Mouse (Mus musculus): Measurements from ENCODE around the gene Zfp609.
A peak's percentile ranks its signal among the peaks of the same experiment; 100 is the strongest.

Gene Zfp609

DNA sequence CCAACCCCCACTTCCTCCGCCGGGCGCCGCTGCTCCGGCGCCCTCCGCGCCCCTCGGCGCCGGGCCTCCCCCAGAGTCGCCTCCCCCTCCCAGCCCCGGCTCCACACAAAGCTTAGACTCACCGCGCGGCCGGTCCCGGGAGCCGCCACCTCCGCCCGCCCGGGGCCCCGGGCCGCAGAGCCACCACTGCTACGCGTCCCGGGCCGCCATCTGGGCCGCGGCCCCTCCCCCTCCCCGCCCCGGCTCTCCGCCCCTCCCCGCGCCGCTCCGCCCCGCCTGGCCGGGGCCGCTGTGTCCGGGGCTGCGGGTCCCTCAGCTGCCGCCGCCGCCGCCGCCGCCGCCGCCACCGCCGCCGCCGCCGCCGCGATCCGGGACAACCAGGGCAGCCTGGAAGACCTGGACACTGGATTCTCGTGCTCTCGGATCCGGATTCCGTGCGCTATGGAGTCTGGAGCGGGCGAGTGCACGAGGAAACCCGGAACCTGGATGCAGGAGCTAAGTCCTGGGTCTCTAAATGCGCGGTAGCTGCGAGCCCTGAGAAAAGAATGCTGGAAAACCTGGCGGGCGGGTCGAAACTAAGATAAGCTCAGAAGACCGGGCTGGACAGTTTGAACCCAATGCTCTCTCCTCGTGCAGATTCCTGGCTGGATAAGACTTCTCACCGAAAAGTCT, at the start of gene Zfp609:
Gene Zfp609, minus strand, starts transcription at position 221 of the 672 bp plus-strand sequence.
- DNase-seq, result peak; percentile 97

- DNase-seq, result no peak
Observed at GRCm38 (mm10) chr9:65859656-65860055, 32.3 kb upstream of the Zfp609 start.

GRCm38 (mm10) chr9:65850203-65850602, 22.8 kb upstream of the Zfp609 start:
- DNase-seq, result no peak

DNA sequence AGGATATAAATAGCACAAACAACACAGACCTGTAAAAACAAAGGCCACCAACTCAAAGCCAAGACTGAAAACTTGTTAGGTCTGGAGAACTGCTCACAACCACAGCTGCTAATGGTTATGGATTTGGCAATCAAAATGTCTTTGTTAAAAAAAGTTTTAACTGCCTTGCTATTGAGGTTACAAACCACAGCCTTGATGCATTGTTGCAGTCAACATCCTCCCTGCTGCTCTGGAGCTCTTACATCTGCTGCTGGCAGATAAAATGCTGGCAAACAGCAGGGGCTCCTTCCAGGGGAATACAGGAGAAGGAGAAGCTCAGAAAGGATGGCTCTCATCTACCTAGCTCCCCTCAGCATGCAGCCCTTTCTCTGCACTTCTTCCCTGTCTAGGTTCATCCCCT, 20.8 kb upstream of the Zfp609 start:
- peak; percentile 33 for DNase-seq

DNA sequence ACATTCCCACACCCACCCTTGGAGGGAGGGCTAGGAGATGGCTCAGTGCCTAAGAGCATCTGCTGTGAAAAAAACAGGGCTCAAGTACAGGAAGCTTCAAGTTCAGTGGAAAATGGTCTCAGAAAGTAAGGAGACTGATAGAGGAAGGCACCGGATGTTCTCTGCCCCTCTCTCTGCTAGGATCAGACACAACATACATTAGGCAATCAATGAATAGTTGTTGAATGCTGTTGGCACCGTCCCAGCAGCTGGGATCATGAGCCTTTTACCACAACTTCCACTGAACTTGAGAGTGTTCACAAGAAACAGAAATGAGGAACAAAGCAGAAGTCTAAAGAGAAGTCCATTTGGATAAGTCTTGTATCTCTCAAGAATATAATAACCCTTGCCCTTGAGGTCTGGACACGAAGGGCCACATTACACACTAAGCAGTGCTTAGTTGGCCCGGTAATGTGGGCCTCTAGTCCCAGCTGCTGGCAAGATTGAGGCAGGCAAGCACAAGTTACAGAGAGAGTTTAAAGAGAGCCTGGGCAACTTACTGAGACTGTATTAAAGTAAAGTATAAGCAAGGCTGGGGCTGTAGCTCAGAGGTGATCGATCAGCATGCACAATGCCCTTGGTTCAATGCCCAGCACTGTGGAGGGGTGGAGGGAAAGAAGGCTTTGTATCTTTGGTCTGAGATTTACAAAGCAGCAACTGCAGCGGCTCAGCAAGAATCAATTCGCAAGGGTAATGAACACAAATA, 17.2 kb upstream of the Zfp609 start:
- peak; percentile 28 for DNase-seq

GRCm38 (mm10) chr9:65839841-65840240, 12.5 kb upstream of the Zfp609 start:
- no peak for DNase-seq

- DNase-seq, result no peak
Observed at GRCm38 (mm10) chr9:65836916-65837315, 9.6 kb upstream of the Zfp609 start.

DNA sequence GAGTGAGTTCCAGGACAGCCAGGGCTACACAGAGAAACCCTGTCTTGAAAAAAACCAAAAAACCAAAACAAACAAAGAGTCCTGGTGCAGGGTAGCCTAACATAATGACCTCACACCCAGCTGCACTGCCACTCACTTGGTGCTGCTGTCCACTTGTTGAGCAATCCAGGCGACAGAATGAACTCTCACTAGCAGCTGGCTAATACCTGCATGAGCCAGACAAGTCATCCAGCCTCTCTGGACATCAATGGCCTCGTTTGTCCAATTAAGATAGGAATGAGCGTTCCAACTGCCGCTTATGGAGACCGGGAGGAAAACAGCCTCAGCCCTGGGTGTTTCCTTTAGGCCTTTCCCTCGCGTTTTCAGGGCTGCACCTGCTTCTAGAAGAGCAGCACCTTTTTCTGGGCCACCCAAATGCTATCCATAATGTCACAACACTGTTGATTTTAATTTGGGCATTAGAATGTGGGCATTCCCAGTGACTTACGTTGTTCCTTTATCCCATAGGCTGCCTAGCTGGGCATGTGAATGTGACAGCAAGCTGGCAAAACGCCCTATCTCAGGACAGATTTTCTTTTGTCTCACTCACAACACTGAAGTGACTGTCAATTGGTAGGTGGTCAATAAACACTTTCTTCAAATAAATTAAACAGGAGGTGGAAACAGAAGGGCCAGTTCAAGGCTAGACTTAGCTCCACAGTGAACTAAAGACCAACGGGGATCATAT, 7.4 kb upstream of the Zfp609 start:
- DNase-seq, result no peak

DNA sequence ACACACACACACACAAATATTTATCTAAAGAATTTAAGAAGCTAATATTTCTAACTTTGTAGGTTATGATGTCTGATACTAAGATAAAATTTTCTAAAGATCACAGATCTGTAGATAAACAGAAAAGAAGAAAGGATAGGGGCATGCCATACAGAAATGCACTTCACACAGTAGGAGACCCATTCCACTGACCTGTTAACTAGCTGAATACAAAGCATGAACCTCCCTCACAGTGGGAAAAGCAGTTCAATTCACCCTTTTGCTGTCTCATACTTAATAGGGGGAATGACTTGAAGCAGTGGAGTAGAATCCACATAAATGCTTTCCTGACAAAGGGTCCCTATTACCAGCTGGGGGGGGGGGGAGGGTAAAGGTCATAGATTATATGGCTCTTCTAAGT, 6.3 kb upstream of the Zfp609 start:
- DNase-seq, result no peak

GRCm38 (mm10) chr9:65833230-65833629, 5.9 kb upstream of the Zfp609 start:
- no peak for DNase-seq

DNA sequence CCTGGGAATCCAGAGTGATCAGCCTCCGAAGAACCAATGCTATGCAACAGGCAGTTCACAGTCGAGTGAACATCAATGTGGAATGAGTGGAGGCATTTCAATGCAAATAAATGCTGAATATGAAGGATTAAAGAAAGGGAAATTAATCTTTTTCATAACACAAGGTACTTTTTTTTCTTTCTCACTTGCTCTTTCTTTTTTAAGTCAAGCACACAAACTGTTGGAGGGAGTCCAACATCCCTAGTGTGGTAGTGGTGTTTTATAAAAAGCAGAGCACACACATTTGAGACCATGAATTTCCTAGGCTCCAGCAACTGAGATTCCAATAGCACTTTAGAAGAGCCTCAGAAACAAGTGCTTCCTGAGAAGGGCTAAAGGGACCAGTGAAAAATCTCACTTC, 4.7 kb upstream of the Zfp609 start:
- no peak for DNase-seq

- DNase-seq, result no peak
Observed at GRCm38 (mm10) chr9:65831164-65831563, 3.8 kb upstream of the Zfp609 start.

GRCm38 (mm10) chr9:65830255-65830654, 2.9 kb upstream of the Zfp609 start:
- DNase-seq, result no peak

DNA sequence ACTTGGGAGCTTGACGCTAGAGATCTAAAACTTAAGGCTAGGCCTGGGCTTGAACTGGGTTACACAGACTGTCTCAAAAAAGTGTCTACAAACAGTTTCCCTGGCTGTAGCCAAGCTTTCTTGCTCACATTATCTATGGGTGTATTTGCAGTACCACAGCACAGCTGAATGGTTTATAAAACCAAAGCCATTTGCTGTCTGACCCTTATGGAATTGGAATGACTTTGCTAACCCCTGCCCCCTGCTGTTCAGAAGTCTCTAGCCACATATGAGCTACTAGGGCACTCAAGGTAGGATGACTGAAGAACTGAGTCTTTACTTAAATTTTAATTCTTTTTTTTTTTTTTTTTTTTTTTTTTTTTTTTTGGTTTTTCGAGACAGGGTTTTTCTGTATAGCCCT, 2.0 kb upstream of the Zfp609 start:
- peak; percentile 76 for DNase-seq

GRCm38 (mm10) chr9:65828511-65828910, 1.1 kb upstream of the Zfp609 start:
- peak; percentile 36 for DNase-seq

- DNase-seq, result no peak
Observed at GRCm38 (mm10) chr9:65828016-65828403, 646 bp upstream of the Zfp609 start.

DNA sequence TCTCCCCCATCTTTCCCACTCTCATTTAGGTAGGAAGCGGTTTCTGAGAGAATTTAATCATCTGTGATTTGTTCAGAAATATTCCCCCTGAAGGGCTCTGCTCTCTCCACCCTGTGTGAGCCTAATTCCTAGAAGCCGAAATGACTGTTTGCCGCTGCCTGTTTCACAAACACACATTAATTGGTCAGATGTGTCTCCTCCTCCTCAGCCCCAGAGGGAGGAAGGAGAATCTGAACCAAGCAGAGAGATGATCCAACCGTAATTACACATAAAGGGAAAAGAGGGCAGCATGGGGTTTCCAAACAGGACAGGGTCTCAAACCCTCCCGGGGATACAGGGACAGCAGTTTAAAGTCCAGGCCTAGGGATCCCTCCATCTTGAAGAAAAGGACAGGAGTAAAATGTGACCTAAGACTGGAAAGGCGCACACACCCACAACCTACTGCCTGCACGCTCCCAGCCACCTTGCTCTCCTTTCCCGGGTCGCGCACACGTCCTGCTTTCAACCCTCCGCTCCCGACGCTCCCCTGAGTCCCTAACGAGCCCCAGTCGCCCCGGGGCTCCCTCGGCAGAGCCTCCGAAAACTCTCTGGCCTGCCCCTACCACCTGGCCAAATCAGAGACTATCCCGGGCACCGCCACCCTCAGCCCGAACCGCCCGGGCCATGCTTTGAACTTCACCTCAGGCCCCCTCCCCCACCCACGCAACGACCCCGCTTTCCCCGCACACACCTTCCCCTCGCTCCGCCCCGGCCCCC, 598 bp downstream of the Zfp609 start:
- peak; percentile 64 for DNase-seq

DNA sequence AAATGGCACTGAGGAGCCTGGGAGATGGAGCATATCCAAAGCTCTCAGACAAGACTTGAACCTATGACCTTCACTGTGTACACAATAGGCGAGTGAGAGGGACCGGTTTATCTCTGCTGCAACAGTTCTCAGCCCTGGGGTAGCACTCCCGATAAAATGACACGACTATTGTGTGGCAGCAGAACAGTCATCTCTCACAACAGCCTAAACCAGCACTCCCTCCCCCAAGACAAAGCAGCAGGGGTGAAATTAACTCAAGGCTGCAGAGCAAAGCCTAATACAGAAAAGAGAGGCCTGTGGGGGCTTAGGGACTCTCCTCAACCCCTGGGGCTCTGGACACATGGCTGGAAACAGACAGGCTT, 1.2 kb downstream of the Zfp609 start:
- peak; percentile 39 for DNase-seq

DNA sequence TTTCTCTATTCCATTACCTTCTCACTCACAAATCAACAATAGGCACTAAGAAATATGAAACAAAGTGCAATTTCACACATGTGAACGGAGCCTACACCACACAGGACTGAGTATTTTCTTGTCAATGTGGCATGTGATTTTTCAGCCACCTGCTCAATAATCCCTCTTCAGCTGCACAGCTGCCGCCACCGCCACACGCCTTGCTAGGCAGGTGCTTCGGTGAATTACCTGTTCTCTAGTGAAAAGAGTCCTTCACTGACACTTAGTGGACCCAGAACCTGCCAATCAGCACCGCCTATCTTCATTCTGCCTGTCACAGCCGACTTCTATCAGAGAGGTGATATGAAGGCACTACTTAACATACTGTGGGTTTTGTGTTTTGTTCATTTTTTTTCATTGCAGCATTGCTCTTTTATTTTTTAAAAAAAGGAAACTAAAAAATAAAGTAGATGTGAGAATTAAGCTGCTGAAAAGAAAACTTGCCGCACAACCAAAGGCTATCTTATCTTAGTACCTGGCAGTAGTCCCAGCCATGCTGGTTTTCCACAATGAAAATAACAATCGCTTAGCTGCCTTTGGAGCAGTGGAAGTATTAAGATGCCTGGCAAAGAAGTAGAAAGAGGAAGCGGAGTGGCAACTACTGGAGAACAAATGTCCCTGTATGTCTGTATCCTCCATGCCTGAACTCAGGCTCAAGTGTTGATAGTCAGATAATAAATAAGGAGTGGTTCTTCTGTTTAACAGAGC, 3.5 kb downstream of the Zfp609 start:
- DNase-seq, result peak; percentile 17

GRCm38 (mm10) chr9:65822011-65822410, 5.4 kb downstream of the Zfp609 start:
- no peak for DNase-seq

DNA sequence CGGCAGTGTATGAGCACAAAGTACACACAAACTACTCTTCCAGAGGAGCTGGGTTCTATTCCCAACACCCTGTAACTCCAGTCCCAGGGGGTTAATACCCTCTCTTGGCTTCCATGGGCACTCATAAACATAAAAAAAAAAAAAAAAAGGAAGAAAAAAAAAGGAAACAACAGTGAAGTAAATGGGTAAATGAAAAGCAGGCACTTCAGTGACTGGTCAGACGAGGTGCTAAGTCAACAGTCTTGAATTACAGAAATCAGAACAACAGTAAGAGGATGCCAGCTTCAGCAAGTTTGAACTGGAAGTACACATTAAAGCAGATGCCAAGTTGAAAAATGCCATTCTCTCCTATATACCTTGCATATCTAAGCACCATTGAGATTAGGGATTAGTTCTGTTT, 7.1 kb downstream of the Zfp609 start:
- DNase-seq, result no peak

- DNase-seq, result no peak
Observed at GRCm38 (mm10) chr9:65818402-65818801, 9.0 kb downstream of the Zfp609 start.

GRCm38 (mm10) chr9:65812841-65813240, 14.5 kb downstream of the Zfp609 start:
- no peak for DNase-seq
